Mouse (Mus musculus) MEL (cell line): ENCODE measurements around the gene Il17rc. TPM values are rescaled to one million over a fixed set of nuclear protein-coding genes. Genes with fewer than 3 reads are reported as not detected.
A peak's percentile ranks its signal among the peaks of the same experiment; 100 is the strongest.

Experiments used
- DNase-seq: peaks from one replicate; pipeline ENCODE4 v3.0.0; 2011; ENCODE audit warnings: low read depth, low spot score
- H3K27ac ChIP-seq: 2 replicates; pipeline ENCODE4 v1.5.1; 2012; ENCODE audit warnings: low read depth, mild to moderate bottlenecking, control low read depth, low read length, moderate library complexity; ENCODE audit not compliant: control insufficient read depth
- H3K27me3 ChIP-seq, 2 experiments: fragments of 150-350 bp in 1 of 2; sonication (generic) in 1 of 2; 2 replicates each; pipeline ENCODE4 v1.6.1; 2012; ENCODE audit warnings: low read length in 2 of 2, mild to moderate bottlenecking in 2 of 2, improper control_type of control experiment in 1 of 2, moderate library complexity in 1 of 2; ENCODE audit not compliant: insufficient read depth in 2 of 2, control insufficient read depth in 1 of 2
- H3K36me3 ChIP-seq, 2 experiments: 2 replicates each; pipeline ENCODE4 v1.6.1; 2012 to 2014; ENCODE audit warnings: low read length in 2 of 2, improper control_type of control experiment in 1 of 2, inconsistent platforms in 1 of 2, mild to moderate bottlenecking in 1 of 2; ENCODE audit not compliant: insufficient read depth in 2 of 2, control insufficient read depth in 1 of 2
- H3K4me1 ChIP-seq, 2 experiments: fragments of 150-350 bp in 1 of 2; sonication (generic) in 1 of 2; 2 replicates each; pipeline ENCODE4 v1.6.1; 2012; ENCODE audit warnings: low read length in 2 of 2, improper control_type of control experiment in 1 of 2, mild to moderate bottlenecking in 1 of 2; ENCODE audit not compliant: insufficient read depth in 2 of 2, control insufficient read depth in 1 of 2
- H3K4me3 ChIP-seq, 2 experiments: fragments of 150-350 bp in 1 of 2; sonication (generic) in 1 of 2; 2 replicates each; pipeline ENCODE4 v1.5.1; 2012; ENCODE audit warnings: low read depth in 2 of 2, low read length in 2 of 2, mild to moderate bottlenecking in 2 of 2, moderate library complexity in 2 of 2, control low read depth in 1 of 2, improper control_type of control experiment in 1 of 2; ENCODE audit not compliant: control insufficient read depth in 1 of 2, insufficient read depth in 1 of 2
- H3K79me2 ChIP-seq: 2 replicates; pipeline ENCODE4 v1.6.1; 2012; ENCODE audit warnings: mild to moderate bottlenecking, low read length, moderate library complexity; ENCODE audit not compliant: control insufficient read depth, poor library complexity, insufficient read depth
- H3K9ac ChIP-seq: 2 replicates; pipeline ENCODE4 v1.6.1; 2012; ENCODE audit warnings: low read depth, mild to moderate bottlenecking, control low read depth, low read length, moderate library complexity; ENCODE audit not compliant: control insufficient read depth, poor library complexity, severe bottlenecking
- H3K9me3 ChIP-seq: fragments of 150-350 bp; sonication (generic); replicated peaks from 2 replicates; pipeline ENCODE4 v1.6.1; 2012; ENCODE audit warnings: mild to moderate bottlenecking, low read length, improper control_type of control experiment, moderate library complexity; ENCODE audit not compliant: insufficient read depth
- BHLHE40 ChIP-seq: IDR thresholded peaks from 2 replicates; pipeline ENCODE4 v1.6.1; 2012; ENCODE audit warnings: low read depth, mild to moderate bottlenecking, inconsistent platforms, low read length, improper control_type of control experiment, borderline replicate concordance
- CHD2 ChIP-seq: IDR thresholded peaks from 2 replicates; pipeline ENCODE4 v1.6.1; 2011; ENCODE audit warnings: low read length, improper control_type of control experiment
- E2F4 ChIP-seq: IDR thresholded peaks from 2 replicates; pipeline ENCODE4 v1.6.1; 2011; ENCODE audit warnings: low read depth, low read length, improper control_type of control experiment, borderline replicate concordance
- ELF1 ChIP-seq: IDR thresholded peaks from 2 replicates; pipeline ENCODE4 v1.6.1; 2014; ENCODE audit warnings: low read depth, mild to moderate bottlenecking, inconsistent platforms, low read length, improper control_type of control experiment, moderate library complexity
- EP300 ChIP-seq, 2 experiments: IDR thresholded peaks; 2 replicates each; pipeline ENCODE4 v1.6.1; 2011; ENCODE audit warnings: improper control_type of control experiment in 2 of 2, low read length in 2 of 2, low read depth in 1 of 2, mild to moderate bottlenecking in 1 of 2
- ETS1 ChIP-seq: IDR thresholded peaks from 2 replicates; pipeline ENCODE4 v1.6.1; 2012; ENCODE audit warnings: low read depth, mild to moderate bottlenecking, inconsistent platforms, low read length, improper control_type of control experiment, moderate library complexity
- MAZ ChIP-seq: IDR thresholded peaks from 2 replicates; pipeline ENCODE4 v1.6.1; 2012; ENCODE audit warnings: low read depth, mild to moderate bottlenecking, inconsistent platforms, low read length, improper control_type of control experiment
- MYB ChIP-seq: IDR thresholded peaks from 2 replicates; pipeline ENCODE4 v1.6.1; 2011; ENCODE audit warnings: mild to moderate bottlenecking, low read depth, low read length, improper control_type of control experiment
- MYC ChIP-seq: IDR thresholded peaks from 2 replicates; pipeline ENCODE4 v1.6.1; 2011; ENCODE audit warnings: low read depth, mild to moderate bottlenecking, low read length, improper control_type of control experiment, moderate library complexity
- NRF1 ChIP-seq: IDR thresholded peaks from 2 replicates; pipeline ENCODE4 v1.6.1; 2014; ENCODE audit warnings: low read depth, mild to moderate bottlenecking, inconsistent platforms, low read length, improper control_type of control experiment, moderate library complexity; ENCODE audit not compliant: poor library complexity, insufficient read depth, severe bottlenecking
- POLR2A ChIP-seq, 2 experiments: IDR thresholded peaks; 2 replicates each; pipeline ENCODE4 v1.6.1; 2011 to 2012; ENCODE audit warnings: low read length in 2 of 2, mild to moderate bottlenecking in 2 of 2, control low read depth in 1 of 2, improper control_type of control experiment in 1 of 2, low read depth in 1 of 2, moderate library complexity in 1 of 2; ENCODE audit not compliant: control insufficient read depth in 1 of 2, insufficient read depth in 1 of 2, poor library complexity in 1 of 2
- POLR2AphosphoS2 ChIP-seq: IDR thresholded peaks from 2 replicates; pipeline ENCODE4 v1.6.1; 2011; ENCODE audit warnings: low read length, improper control_type of control experiment
- POLR2AphosphoS5 ChIP-seq: IDR thresholded peaks from 2 replicates; pipeline ENCODE4 v1.6.1; 2012; ENCODE audit warnings: low read depth, borderline replicate concordance, mild to moderate bottlenecking, inconsistent platforms, low read length, moderate library complexity, mixed read lengths
- RCOR1 ChIP-seq: IDR thresholded peaks from 2 replicates; pipeline ENCODE4 v1.6.1; 2012; ENCODE audit warnings: low read depth, mild to moderate bottlenecking, inconsistent platforms, low read length, improper control_type of control experiment
- TBP ChIP-seq: IDR thresholded peaks from 2 replicates; pipeline ENCODE4 v1.8.0; 2011; ENCODE audit warnings: low read depth, low read length, improper control_type of control experiment
- TCF12 ChIP-seq: IDR thresholded peaks from 2 replicates; pipeline ENCODE4 v1.6.1; 2014; ENCODE audit warnings: low read depth, mild to moderate bottlenecking, inconsistent platforms, low read length, improper control_type of control experiment, moderate library complexity
- UBTF ChIP-seq: IDR thresholded peaks from 2 replicates; pipeline ENCODE4 v1.6.1; 2012; ENCODE audit warnings: low read depth, mild to moderate bottlenecking, inconsistent platforms, low read length, improper control_type of control experiment, moderate library complexity, borderline replicate concordance; ENCODE audit not compliant: insufficient read depth
- ZKSCAN1 ChIP-seq: IDR thresholded peaks from 2 replicates; pipeline ENCODE4 v1.6.1; 2012; ENCODE audit warnings: low read depth, mild to moderate bottlenecking, inconsistent platforms, low read length, improper control_type of control experiment, moderate library complexity
- ZNF384 ChIP-seq: IDR thresholded peaks from 2 replicates; pipeline ENCODE4 v1.6.1; 2012; ENCODE audit warnings: low read depth, mild to moderate bottlenecking, inconsistent platforms, low read length, improper control_type of control experiment
- polyA plus RNA-seq, 2 experiments: library from polyadenylated mRNA; stranded (reverse) in 1 of 2; unstranded in 1 of 2; fragments of >175 nt in 1 of 2; fragments of >200 nt in 1 of 2; gene quantifications; 2 replicates each; pipeline versions ENCODE4 v1.2.1 to v1.2.4; 2012; ENCODE audit warnings: low replicate concordance in 2 of 2, low read depth in 1 of 2; ENCODE audit not compliant: insufficient read length in 2 of 2, insufficient read depth in 1 of 2, missing spikeins in 1 of 2
- total RNA-seq: library from RNA; depleted of rRNA; stranded (reverse); fragments of 300-350 nt; gene quantifications from 2 replicates; pipeline ENCODE4 v1.2.3, GENCODE M21; 2012

Gene Il17rc
- total and polyA plus RNA-seq, 3 experiments: 1.2 to 1.8 TPM; not detected in 1

GRCm38 (mm10) chr6:113431801-113432200 is 39.4 kb upstream of the Il17rc start:
- H3K79me2 ChIP-seq: no peaks in the 10 kb centered on the region
- no peaks in the 10 kb centered on the region; a peak in 1 of 4 replicates for H3K27me3 ChIP-seq
- H3K4me1 ChIP-seq: peaks cover 0 to 3% of the 10 kb centered on the region in 2 experiments; a peak in 1 of 4 replicates
- H3K27ac ChIP-seq: no peak overlapping the region
- H3K36me3 ChIP-seq: no peaks in the 10 kb centered on the region
- no peak overlapping the region for H3K4me3 ChIP-seq
- H3K9me3 ChIP-seq: no peaks in the 10 kb centered on the region
- H3K9ac ChIP-seq: no peak overlapping the region
- no peak for DNase-seq
- no peak for TF ChIP-seq TCF12
- TF ChIP-seq ZNF384: peak; percentile 28; the same call in 1 of the 2 replicates
- TF ChIP-seq CHD2: no peak
- TF ChIP-seq, all 39 proteins: peak for 1

DNA sequence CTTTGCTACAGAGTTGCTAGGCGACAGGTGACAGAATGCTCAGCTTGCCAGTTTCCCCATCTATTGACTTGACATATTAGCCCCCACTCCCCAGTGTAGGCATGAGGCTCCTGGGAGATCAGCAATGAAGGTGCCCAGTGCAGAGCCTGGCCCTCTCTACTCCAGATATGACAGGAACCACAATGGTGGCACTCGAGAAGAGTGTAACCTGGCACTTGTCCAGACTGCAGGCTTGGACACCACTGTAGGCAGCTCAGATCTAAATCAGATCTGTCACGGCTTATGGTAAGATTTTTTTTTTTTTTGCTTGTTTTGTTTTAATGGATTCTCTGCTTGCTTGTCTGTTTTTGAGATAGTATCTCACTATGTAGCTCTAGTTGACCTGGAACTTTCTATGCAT is 37.6 kb upstream of the Il17rc start:
- DNase-seq: no peak
- Histone ChIP-seq H3K4me1 (peaks cover 0 to 3% of the 10 kb centered on the region in 2 experiments; a peak in 1 of 4 replicates), H3K9me3 (no peaks in the 10 kb centered on the region), H3K4me3 (no peak overlapping the region), H3K9ac (no peak overlapping the region), H3K79me2 (no peaks in the 10 kb centered on the region), H3K27me3 (no peaks in the 10 kb centered on the region; a peak in 1 of 4 replicates), H3K27ac (no peak overlapping the region), H3K36me3 (no peaks in the 10 kb centered on the region)
- TF ChIP-seq MYC (no peak), POLR2AphosphoS2 (no peak), POLR2A (IDR thresholded peaks at IDR 0.05; ENCODE audit: control insufficient read depth in 1 of 2, insufficient read depth in 1 of 2, low read depth in 1 of 2, low read length in 2 of 2, poor library complexity in 1 of 2) (no peak), MYB (no peak), ZNF384 (0 out of 2 replicates have a peak, but pooled peaks have one; percentile 10), E2F4 (no peak), TBP (no peak)

DNA sequence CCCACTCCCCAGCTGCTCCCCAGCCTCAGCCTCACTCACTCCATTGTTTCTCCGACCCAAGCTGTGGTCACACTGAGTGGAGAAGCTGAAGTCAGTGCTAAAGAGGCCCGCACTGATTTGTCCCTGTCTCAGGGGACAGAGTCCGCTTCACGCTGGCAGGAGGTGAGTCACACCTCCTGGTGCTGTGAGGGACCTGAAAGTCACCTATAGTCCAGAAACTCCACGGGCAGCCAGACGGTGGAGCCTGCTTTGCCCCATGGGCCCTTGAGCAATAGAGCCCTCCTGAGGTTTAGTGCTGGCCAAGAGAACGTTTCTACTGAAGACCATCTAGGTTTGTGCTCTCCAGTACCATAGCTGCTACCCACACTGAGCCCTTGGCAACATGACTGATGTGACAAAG is 36.5 kb upstream of the Il17rc start:
- Histone ChIP-seq H3K9ac (no peak overlapping the region), H3K27me3 (no peaks in the 10 kb centered on the region; a peak in 1 of 4 replicates), H3K36me3 (no peaks in the 10 kb centered on the region), H3K4me3 (no peak overlapping the region), H3K4me1 (peaks cover 0 to 3% of the 10 kb centered on the region in 2 experiments; a peak in 1 of 4 replicates), H3K27ac (no peak overlapping the region), H3K79me2 (no peaks in the 10 kb centered on the region), H3K9me3 (no peaks in the 10 kb centered on the region)
- no peak for DNase-seq
- TF ChIP-seq MYC: no peak
- no peak for TF ChIP-seq ZNF384
- no peak for TF ChIP-seq ELF1
- TF ChIP-seq RCOR1: no peak
- no peak for TF ChIP-seq POLR2AphosphoS5
- no peak for TF ChIP-seq ZKSCAN1
- no peak for TF ChIP-seq MAZ
- no peak for TF ChIP-seq BHLHE40
- TF ChIP-seq E2F4: no peak
- no peak for TF ChIP-seq CHD2
- TF ChIP-seq NRF1: no peak
- no peak for TF ChIP-seq TBP
- no peak for TF ChIP-seq UBTF
- no peak for TF ChIP-seq EP300 (IDR thresholded peaks at IDR 0.05; ENCODE audit: low read depth in 1 of 2, low read length in 2 of 2)
- no peak for TF ChIP-seq ETS1
- no peak for TF ChIP-seq TCF12
